Mouse (Mus musculus) myocyte (in vitro differentiated cells): Measurements from ENCODE around the gene Pi4ka.

Experiments used
- CEBPB ChIP-seq: IDR thresholded peaks from 2 replicates; pipeline ENCODE4 v1.6.1; 2011; ENCODE audit warnings: mild to moderate bottlenecking, moderate library complexity; ENCODE audit not compliant: poor library complexity, insufficient read depth, severe bottlenecking
- E2F4 ChIP-seq: IDR thresholded peaks from one replicate; pipeline ENCODE4 v1.6.1; 2011; ENCODE audit warnings: mild to moderate bottlenecking, control low read depth, moderate library complexity; ENCODE audit not compliant: insufficient read depth
- MAX ChIP-seq: IDR thresholded peaks from one replicate; pipeline ENCODE4 v1.6.1; 2011; ENCODE audit warnings: low read depth, mild to moderate bottlenecking, control low read depth
- MYOD1 ChIP-seq, 3 experiments: IDR thresholded peaks; one replicate each; pipeline ENCODE4 v1.6.1; 2011; ENCODE audit warnings: control low read depth in 2 of 3, low read depth in 2 of 3, mild to moderate bottlenecking in 2 of 3, moderate library complexity in 1 of 3; ENCODE audit not compliant: insufficient read length in 2 of 3, control insufficient read depth in 1 of 3
- MYOG ChIP-seq, 3 experiments: IDR thresholded peaks; one replicate each; pipeline ENCODE4 v1.6.1; 2011; ENCODE audit warnings: control low read depth in 2 of 3, low read depth in 2 of 3, mild to moderate bottlenecking in 2 of 3; ENCODE audit not compliant: insufficient read length in 2 of 3, control insufficient read depth in 1 of 3, insufficient read depth in 1 of 3
- POLR2A ChIP-seq: IDR thresholded peaks from one replicate; pipeline ENCODE4 v1.6.1; 2011; ENCODE audit warnings: low read depth, mild to moderate bottlenecking, control low read depth, moderate library complexity; ENCODE audit not compliant: insufficient read length
- POLR2AphosphoS2 ChIP-seq: IDR thresholded peaks from one replicate; pipeline ENCODE4 v1.6.1; 2011; ENCODE audit warnings: low read depth, control low read depth; ENCODE audit not compliant: insufficient read length
- REST ChIP-seq: IDR thresholded peaks from one replicate; pipeline ENCODE4 v1.6.1; 2011; ENCODE audit warnings: mild to moderate bottlenecking, control low read depth, moderate library complexity; ENCODE audit not compliant: insufficient read depth, insufficient read length
- SRF ChIP-seq: IDR thresholded peaks from one replicate; pipeline ENCODE4 v1.6.1; 2011; ENCODE audit warnings: low read depth; ENCODE audit not compliant: control insufficient read depth, insufficient read length
- TCF12 ChIP-seq: IDR thresholded peaks from one replicate; pipeline ENCODE4 v1.6.1; 2011; ENCODE audit warnings: mild to moderate bottlenecking, control low read depth; ENCODE audit not compliant: poor library complexity, insufficient read depth, severe bottlenecking
- TCF3 ChIP-seq: IDR thresholded peaks from one replicate; pipeline ENCODE4 v1.6.1; 2011; ENCODE audit warnings: low read depth, control low read depth; ENCODE audit not compliant: insufficient read length
- USF1 ChIP-seq: IDR thresholded peaks from one replicate; pipeline ENCODE4 v1.6.1; 2011; ENCODE audit warnings: low read depth, mild to moderate bottlenecking, control low read depth, moderate library complexity

- TF ChIP-seq MAX (no peak), POLR2A (no peak), USF1 (no peak), TCF3 (no peak), E2F4 (no peak), POLR2AphosphoS2 (no peak), TCF12 (no peak), CEBPB (no peak), SRF (no peak), REST (no peak), MYOD1 (IDR thresholded peaks at IDR 0.05; ENCODE audit: control insufficient read depth in 1 of 3, insufficient read length in 2 of 3, low read depth in 2 of 3) (no peak), MYOG (IDR thresholded peaks at IDR 0.05; ENCODE audit: control insufficient read depth in 1 of 3, insufficient read depth in 1 of 3, insufficient read length in 2 of 3, low read depth in 2 of 3) (no peak)
Observed at GRCm38 (mm10) chr16:17271124-17271523, 135.0 kb downstream of the Pi4ka start.
